Mouse (Mus musculus): Measurements from ENCODE around the gene Ccdc120.

- TF ChIP-seq CTCF (IDR thresholded peaks at IDR 0.05; ENCODE audit: borderline replicate concordance, insufficient read depth, low read length) (no peak), POLR2A (IDR thresholded peaks at IDR 0.05; ENCODE audit: low read depth, low read length) (peak; percentile 77)
These were observed 13.1 kb upstream of the Ccdc120 start for GRCm38 (mm10) chrX:7763631-7764393.

Measured in embryonic fibroblast, embryonic 13.5 days (primary cell).